Mouse (Mus musculus) intestine, embryonic 15.5 days (tissue): Measurements from ENCODE around the gene Prkacb. TPM values are rescaled to one million over a fixed set of nuclear protein-coding genes. Genes with fewer than 3 reads are reported as not detected.

ENCODE experiments used
- ATAC-seq: fragments of 200-750 bp; cut with Nextera tagmentation; 2 replicates; pipeline ENCODE4 v1.8.0; 2017; ENCODE audit warnings: moderate TSS enrichment, moderate library complexity
- H3K27ac ChIP-seq: fragments of 300-500 bp; sonication (generic); 2 replicates; pipeline ENCODE4 v1.5.1; 2015; ENCODE audit warnings: mild to moderate bottlenecking, inconsistent platforms
- H3K27me3 ChIP-seq: fragments of 300-500 bp; sonication (generic); replicated peaks from 2 replicates; pipeline ENCODE4 v1.6.1; 2015; ENCODE audit warnings: inconsistent platforms
- H3K36me3 ChIP-seq: fragments of 300-500 bp; sonication (generic); 2 replicates; pipeline ENCODE4 v1.6.1; 2015; ENCODE audit warnings: inconsistent platforms
- H3K4me1 ChIP-seq: fragments of 300-500 bp; sonication (generic); replicated peaks from 2 replicates; pipeline ENCODE4 v1.6.1; 2015; ENCODE audit warnings: inconsistent platforms
- H3K4me2 ChIP-seq: fragments of 300-500 bp; sonication (generic); replicated peaks from 2 replicates; pipeline ENCODE4 v1.6.1; 2015; ENCODE audit warnings: mild to moderate bottlenecking, inconsistent platforms
- H3K4me3 ChIP-seq: fragments of 300-500 bp; sonication (generic); replicated peaks from 2 replicates; pipeline ENCODE4 v1.5.1; 2015; ENCODE audit warnings: inconsistent platforms
- H3K9ac ChIP-seq: fragments of 300-500 bp; sonication (generic); 2 replicates; pipeline ENCODE4 v1.6.1; 2015; ENCODE audit warnings: inconsistent platforms
- H3K9me3 ChIP-seq: fragments of 300-500 bp; sonication (generic); 2 replicates; pipeline ENCODE4 v1.6.1; 2016; ENCODE audit warnings: inconsistent platforms
- WGBS: fragments of 180-500 bp; shearing (Covaris S2); methylation state at CpG from one replicate; pipeline ENCODE4 v1.1.7; 2015; 5-methylcytosine and 5-hydroxymethylcytosine counted together
- polyA plus RNA-seq: library from polyadenylated mRNA; unstranded; fragments of >200 nt; fragmentation: Nextera tagmentation; extraction: Ambion mirVana; gene quantifications from 2 replicates; pipeline ENCODE4 v1.2.1, GENCODE M21; 2015

The Prkacb gene
- polyA plus RNA-seq, 1 experiment from 2014 or later, result 50.0 TPM

GRCm38 (mm10) chr3:146708381-146708780 is 104.4 kb downstream of the Prkacb start:
- Histone ChIP-seq H3K9ac (no peak overlapping the region), H3K4me2 (no peak overlapping the region), H3K27ac (no peak overlapping the region), H3K4me1 (no peaks in the 10 kb centered on the region), H3K4me3 (no peak overlapping the region), H3K27me3 (no peaks in the 10 kb centered on the region), H3K9me3 (no peaks in the 10 kb centered on the region), H3K36me3 (no peaks in the 10 kb centered on the region)
- ATAC-seq, result peak; percentile 15; the same call in 1 of the 2 replicates
- 60% methylated on average over 3 of the region's 3 CpGs for WGBS

DNA sequence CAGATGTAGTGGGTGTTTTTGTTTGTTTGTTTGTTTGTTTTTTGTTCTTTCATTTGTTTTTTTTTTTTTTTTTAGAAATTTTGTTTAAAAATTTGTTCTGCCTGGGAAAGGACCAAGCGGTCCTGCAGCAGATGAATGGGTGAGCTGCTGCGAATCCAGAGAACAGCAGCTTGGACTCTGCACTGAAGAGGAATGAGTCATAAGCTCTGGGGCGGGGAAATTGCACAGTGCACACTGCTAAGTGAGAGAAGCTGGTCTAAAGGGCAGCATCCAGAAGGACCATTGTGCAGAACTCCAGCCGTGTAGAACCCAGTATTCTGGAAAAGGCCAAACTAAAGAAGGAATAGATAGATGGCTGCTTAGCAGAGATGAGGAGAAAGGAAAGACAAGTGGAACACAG is 108.7 kb downstream of the Prkacb start:
- no peaks in the 10 kb centered on the region for H3K9me3 ChIP-seq
- H3K4me1 ChIP-seq, result no peaks in the 10 kb centered on the region
- WGBS, result 84% methylated on average over 4 of the region's 4 CpGs
- no peak overlapping the region for H3K4me2 ChIP-seq
- no peaks in the 10 kb centered on the region for H3K36me3 ChIP-seq
- no peaks in the 10 kb centered on the region for H3K27me3 ChIP-seq
- H3K27ac ChIP-seq, result no peak overlapping the region
- no peak overlapping the region for H3K9ac ChIP-seq
- H3K4me3 ChIP-seq, result no peak overlapping the region
- peak; percentile 45; the same call in 1 of the 2 replicates for ATAC-seq

DNA sequence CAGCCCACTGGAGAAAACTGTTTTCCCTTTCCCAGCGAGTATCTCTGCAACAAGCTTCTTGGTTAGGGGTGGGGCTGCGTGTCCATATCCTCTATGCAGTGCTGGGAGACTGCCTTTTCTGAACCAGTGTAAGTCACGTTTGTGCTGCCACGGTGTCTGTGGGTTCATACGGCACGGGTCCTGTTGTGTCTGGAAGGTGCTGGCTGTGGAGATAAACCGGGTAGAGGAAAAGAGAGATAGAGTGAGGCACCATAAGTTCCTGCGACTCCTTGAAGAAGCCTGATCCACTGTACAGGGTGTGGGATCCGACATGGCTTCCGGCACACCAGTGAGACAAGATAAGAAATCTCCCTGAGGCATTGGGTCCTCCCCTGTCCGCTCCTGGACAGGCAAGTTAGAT is 112.7 kb downstream of the Prkacb start:
- Histone ChIP-seq H3K27ac (no peak overlapping the region), H3K9ac (no peak overlapping the region), H3K4me3 (no peak overlapping the region), H3K27me3 (no peaks in the 10 kb centered on the region), H3K36me3 (no peaks in the 10 kb centered on the region), H3K9me3 (no peaks in the 10 kb centered on the region), H3K4me1 (no peaks in the 10 kb centered on the region), H3K4me2 (no peak overlapping the region)
- WGBS, result 71% methylated on average over 11 of the region's 11 CpGs
- no peak for ATAC-seq

DNA sequence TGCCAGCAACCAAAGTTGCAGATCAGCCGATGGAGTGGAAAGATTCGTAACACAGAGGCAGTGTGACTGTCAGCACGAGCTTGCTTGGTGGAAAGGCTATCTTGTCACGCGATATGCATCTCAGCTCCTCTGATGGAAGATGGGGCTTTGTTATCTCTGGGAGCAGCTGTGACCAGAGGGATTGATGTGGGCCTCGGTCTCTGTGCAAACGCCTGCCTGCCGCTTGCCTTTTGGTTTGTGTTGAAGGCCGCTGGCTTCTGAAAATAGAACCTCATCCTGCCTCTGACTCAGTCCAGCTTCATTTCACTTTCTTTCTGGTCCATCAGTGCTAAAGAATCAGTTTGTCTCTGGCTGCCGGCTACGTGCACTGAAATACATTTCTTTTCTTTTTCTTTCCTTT is 113.8 kb downstream of the Prkacb start:
- no peaks in the 10 kb centered on the region for H3K4me1 ChIP-seq
- WGBS, result 67% methylated on average over 11 of the region's 11 CpGs
- no peak overlapping the region for H3K9ac ChIP-seq
- no peaks in the 10 kb centered on the region for H3K9me3 ChIP-seq
- no peaks in the 10 kb centered on the region for H3K36me3 ChIP-seq
- H3K4me3 ChIP-seq, result no peak overlapping the region
- no peak overlapping the region for H3K4me2 ChIP-seq
- no peaks in the 10 kb centered on the region for H3K27me3 ChIP-seq
- H3K27ac ChIP-seq, result no peak overlapping the region
- ATAC-seq, result no peak

GRCm38 (mm10) chr3:146692547-146692946 is 120.2 kb downstream of the Prkacb start:
- ATAC-seq, result no peak
- Histone ChIP-seq H3K36me3 (no peaks in the 10 kb centered on the region), H3K4me2 (no peak overlapping the region), H3K4me1 (no peaks in the 10 kb centered on the region), H3K27me3 (no peaks in the 10 kb centered on the region), H3K4me3 (no peak overlapping the region), H3K9me3 (no peaks in the 10 kb centered on the region), H3K9ac (no peak overlapping the region), H3K27ac (no peak overlapping the region)
- WGBS, result 78% methylated on average over 5 of the region's 5 CpGs

DNA sequence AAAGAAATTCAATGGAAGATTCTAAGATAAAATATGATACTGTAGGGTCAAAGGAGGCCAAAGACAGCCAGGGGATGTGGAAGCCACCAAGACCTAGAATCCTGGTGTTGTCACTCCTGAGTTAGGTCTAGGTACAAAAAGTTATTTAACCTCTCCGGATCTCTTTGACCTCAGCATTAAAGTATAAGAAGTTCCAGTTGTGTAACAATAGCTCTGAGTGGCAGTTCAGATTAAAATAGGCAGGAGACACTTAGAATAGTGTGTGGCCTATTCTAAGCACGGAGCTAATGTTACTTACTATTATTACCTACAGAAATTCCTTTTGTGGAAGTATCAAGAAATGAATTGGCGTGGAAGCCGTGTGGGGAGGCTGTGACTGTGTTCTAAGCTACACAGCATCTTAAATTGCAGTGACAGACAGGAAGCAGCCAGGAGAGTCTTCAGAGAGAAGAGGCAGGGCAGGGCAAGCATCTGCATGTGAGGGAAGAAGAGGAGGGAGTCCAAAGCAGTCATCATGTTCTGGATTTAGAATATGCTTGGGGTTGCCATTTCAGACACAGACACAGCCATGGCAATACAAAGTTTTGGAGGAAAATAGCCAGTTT is 125.6 kb downstream of the Prkacb start:
- Histone ChIP-seq H3K9ac (no peak overlapping the region), H3K27ac (no peak overlapping the region), H3K27me3 (no peaks in the 10 kb centered on the region), H3K36me3 (no peaks in the 10 kb centered on the region), H3K9me3 (no peaks in the 10 kb centered on the region), H3K4me2 (no peak overlapping the region), H3K4me1 (0 out of 2 replicates have a peak, but pooled peaks cover 5% of the 10 kb centered on the region), H3K4me3 (no peak overlapping the region)
- no peak for ATAC-seq
- 83% methylated on average over 4 of the region's 4 CpGs for WGBS

DNA sequence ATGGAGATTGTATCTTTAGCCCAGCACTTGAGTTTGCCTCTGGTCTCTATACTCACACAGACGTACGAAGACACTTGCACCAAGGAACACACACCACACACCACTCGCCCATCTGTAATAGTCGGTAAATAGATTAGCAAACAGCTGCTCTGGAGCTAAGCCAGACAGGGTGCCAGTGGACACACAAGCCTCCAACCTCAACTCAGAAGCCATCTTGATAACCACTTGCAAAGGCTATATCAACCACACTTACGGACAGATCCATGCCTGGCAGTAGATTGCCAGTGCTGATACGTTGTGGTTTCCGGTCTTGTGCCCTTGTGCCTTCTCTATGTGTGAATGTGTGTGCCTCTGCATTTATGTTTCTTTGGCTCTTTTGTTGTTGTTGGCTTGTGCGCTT is 126.4 kb downstream of the Prkacb start:
- no peak for ATAC-seq
- no peaks in the 10 kb centered on the region for H3K9me3 ChIP-seq
- no peaks in the 10 kb centered on the region for H3K27me3 ChIP-seq
- H3K9ac ChIP-seq, result no peak overlapping the region
- peaks cover 5% of the 10 kb centered on the region; the same call in 1 of the 2 replicates for H3K4me1 ChIP-seq
- no peak overlapping the region for H3K27ac ChIP-seq
- H3K36me3 ChIP-seq, result no peaks in the 10 kb centered on the region
- H3K4me3 ChIP-seq, result no peak overlapping the region
- no peak overlapping the region for H3K4me2 ChIP-seq
- WGBS, result 82% methylated on average over 8 of the region's 8 CpGs

DNA sequence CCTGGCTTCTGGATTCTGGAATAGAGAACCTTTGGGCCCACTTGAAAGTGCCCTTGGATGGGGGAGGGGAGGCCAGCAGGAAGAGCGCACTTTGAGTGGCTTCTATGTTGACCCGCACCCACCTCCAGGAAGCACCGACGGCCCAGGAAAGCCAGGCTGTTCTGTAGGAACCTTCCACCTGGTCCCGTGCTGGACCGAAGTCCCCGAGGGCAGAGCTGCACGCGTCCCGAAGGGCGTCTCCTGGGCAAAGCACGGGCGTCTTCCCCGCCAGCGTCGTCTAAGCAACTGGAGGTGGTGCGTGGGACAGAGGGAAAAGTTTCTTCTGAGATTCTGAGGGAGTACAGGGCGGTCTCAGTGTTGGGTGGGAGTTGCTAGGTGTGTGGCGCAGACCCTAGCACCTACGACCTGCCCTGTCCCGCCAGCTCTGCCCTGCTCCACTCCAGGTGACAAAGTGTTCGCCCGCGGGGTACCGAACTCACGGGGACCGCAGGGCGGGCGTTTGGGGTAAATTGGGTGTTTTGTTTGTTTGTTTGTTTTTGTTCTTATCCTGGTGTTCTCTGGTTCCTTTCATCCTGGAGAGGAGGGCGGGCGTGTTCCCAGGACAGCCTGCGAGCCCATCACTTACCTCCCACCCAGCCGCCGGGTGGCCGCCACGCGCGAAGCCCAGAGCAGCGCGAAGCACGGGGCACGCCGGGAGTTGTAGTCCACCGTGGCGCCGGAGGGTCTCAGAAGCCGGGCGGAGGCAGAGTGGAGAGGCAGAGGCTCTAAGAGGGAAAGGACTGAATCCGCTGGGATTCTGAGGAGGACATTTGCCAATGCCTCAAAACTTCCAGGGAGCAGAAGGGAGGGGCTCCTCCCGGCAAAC is 127.7 kb downstream of the Prkacb start, which contains the start of gene Samd13:
TSS of gene Samd13 (minus strand) at position 782 of the 865 bp plus-strand sequence.
- peaks cover 5% of the 10 kb centered on the region; the same call in 1 of the 2 replicates for H3K4me1 ChIP-seq
- peak within 1 kb of the TSS; percentile 90 for H3K4me2 ChIP-seq
- 2% methylated on average over 50 of the region's 50 CpGs for WGBS
- peak; percentile 86 for ATAC-seq
- H3K27me3 ChIP-seq, result no peaks in the 10 kb centered on the region
- no peak within 1 kb of the TSS for H3K27ac ChIP-seq
- no peaks in the 10 kb centered on the region for H3K36me3 ChIP-seq
- H3K9me3 ChIP-seq, result no peaks in the 10 kb centered on the region
- peak within 1 kb of the TSS; percentile 49 for H3K4me3 ChIP-seq
- peak within 1 kb of the TSS; percentile 51 for H3K9ac ChIP-seq

- WGBS, result 85% methylated on average over 2 of the region's 2 CpGs
Observed at GRCm38 (mm10) chr3:146683095-146683494, 129.7 kb downstream of the Prkacb start.

DNA sequence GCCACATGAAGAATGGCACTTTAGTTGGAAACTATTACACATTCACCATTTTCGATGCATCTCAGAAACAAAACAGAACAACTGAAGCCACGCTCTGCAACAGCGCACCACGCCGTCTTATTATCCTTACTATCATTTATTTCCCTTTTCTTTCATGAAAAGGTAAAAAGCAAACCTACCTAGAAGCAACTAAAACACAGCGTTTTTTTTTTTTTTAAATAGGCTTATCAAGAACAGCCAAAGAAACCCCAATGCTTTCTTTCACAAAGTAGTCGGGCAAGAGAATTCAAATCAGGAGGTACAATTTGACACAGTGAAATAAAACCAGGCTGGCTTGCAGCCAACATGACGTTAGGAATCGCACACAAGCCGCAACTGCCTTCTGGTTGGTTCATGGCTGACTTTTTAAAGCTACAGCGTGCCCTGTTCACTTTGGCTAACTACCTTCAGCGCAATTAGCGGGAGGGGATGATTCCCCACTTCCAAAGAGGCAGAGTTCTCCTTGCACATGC is 130.6 kb downstream of the Prkacb start:
- no peaks in the 10 kb centered on the region for H3K27me3 ChIP-seq
- H3K4me2 ChIP-seq, result peak overlapping the region; percentile 62
- 0 out of 2 replicates have a peak overlapping the region, but pooled peaks have one; percentile 17 for H3K4me3 ChIP-seq
- WGBS, result 44% methylated on average over 13 of the region's 13 CpGs
- H3K9ac ChIP-seq, result no peak overlapping the region
- peak; percentile 57 for ATAC-seq
- peak overlapping the region; percentile 44; the same call in 1 of the 2 replicates for H3K27ac ChIP-seq
- H3K36me3 ChIP-seq, result no peaks in the 10 kb centered on the region
- peaks cover 5% of the 10 kb centered on the region; the same call in 1 of the 2 replicates for H3K4me1 ChIP-seq
- no peaks in the 10 kb centered on the region for H3K9me3 ChIP-seq

More at GRCm38 (mm10) chr3:146683095-146683494, 129.7 kb downstream of the Prkacb start:
- Histone ChIP-seq H3K4me3 (no peak overlapping the region), H3K36me3 (no peaks in the 10 kb centered on the region), H3K9me3 (no peaks in the 10 kb centered on the region), H3K9ac (no peak overlapping the region), H3K27me3 (no peaks in the 10 kb centered on the region), H3K4me2 (0 out of 2 replicates have a peak overlapping the region, but pooled peaks have one; percentile 62), H3K4me1 (peaks cover 5% of the 10 kb centered on the region; the same call in 1 of the 2 replicates), H3K27ac (no peak overlapping the region)
- no peak for ATAC-seq

GRCm38 (mm10) chr3:146681696-146682095 is 131.1 kb downstream of the Prkacb start:
- H3K4me3 ChIP-seq, result no peak overlapping the region
- H3K27ac ChIP-seq, result no peak overlapping the region

DNA sequence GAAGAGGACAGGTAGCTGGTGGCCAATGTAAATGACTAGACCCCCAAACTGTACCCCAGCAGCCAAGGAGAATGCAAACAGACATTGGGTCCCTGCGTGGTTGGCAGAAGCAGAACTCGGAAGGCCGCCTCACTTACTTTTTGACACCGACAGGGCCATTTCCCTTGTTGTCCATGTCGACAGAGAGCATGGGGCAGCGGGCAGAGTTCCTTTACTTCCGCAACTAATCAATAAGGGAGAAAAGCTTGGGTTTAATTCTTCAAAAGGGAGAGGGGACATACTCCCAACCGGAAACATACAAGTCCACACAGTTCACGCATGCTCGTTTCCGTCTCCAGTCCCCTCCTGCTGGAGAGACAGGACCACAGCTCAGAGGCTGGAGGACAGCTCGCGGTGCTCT is 132.2 kb downstream of the Prkacb start:
- no peaks in the 10 kb centered on the region for H3K36me3 ChIP-seq
- H3K27me3 ChIP-seq, result no peaks in the 10 kb centered on the region
- H3K4me2 ChIP-seq, result no peak overlapping the region
- 86% methylated on average over 13 of the region's 13 CpGs for WGBS
- no peaks in the 10 kb centered on the region for H3K9me3 ChIP-seq
- H3K4me1 ChIP-seq, result peaks cover 5% of the 10 kb centered on the region; the same call in 1 of the 2 replicates
- no peak overlapping the region for H3K9ac ChIP-seq
- H3K27ac ChIP-seq, result no peak overlapping the region
- H3K4me3 ChIP-seq, result no peak overlapping the region
- no peak for ATAC-seq

More at GRCm38 (mm10) chr3:146681696-146682095, 131.1 kb downstream of the Prkacb start:
- no peak for ATAC-seq
- H3K9me3 ChIP-seq, result no peaks in the 10 kb centered on the region
- H3K27me3 ChIP-seq, result no peaks in the 10 kb centered on the region
- 55% methylated on average over 8 of the region's 8 CpGs for WGBS
- H3K4me1 ChIP-seq, result peaks cover 5% of the 10 kb centered on the region; the same call in 1 of the 2 replicates
- H3K36me3 ChIP-seq, result no peaks in the 10 kb centered on the region
- H3K4me2 ChIP-seq, result peak overlapping the region; percentile 62
- H3K9ac ChIP-seq, result no peak overlapping the region
